Mouse (Mus musculus): ENCODE data around the gene Zbtb25. TPM values are rescaled to one million over a fixed set of nuclear protein-coding genes. Genes with fewer than 3 reads are reported as not detected.

Zbtb25 gene
- 1.7 and 2.2 TPM in 2 replicates for polyA plus RNA-seq (2012; rRNA removed; ENCODE audit: low replicate concordance)

GRCm38 (mm10) chr12:76369206-76369977, at the start of gene Zbtb25:
Zbtb25 (minus strand) TSS chr12:76369602.

GRCm38 (mm10) chr12:76417433-76417854, 48.0 kb upstream of the Zbtb25 start, which contains the start of gene Ppp1r36:
Ppp1r36 (plus strand) TSS chr12:76417538.

GRCm38 (mm10) chr12:76403886-76404537, 34.6 kb upstream of the Zbtb25 start, which contains the start of gene Hspa2:
Hspa2 (plus strand) TSS chr12:76404176.

GRCm38 (mm10) chr12:76369978-76370830, 802 bp upstream of the Zbtb25 start, which contains the start of gene Zbtb1:
Zbtb1 (plus strand) TSS chr12:76370266.

GRCm38 (mm10) chr12:76324679-76325431, 44.5 kb downstream of the Zbtb25 start, which contains the start of gene Akap5:
Akap5 (plus strand) TSS chr12:76324891.

Other genes starting within 250 kb of the Zbtb25 start
- gene Esr2, start 192.3 kb downstream of the Zbtb25 start, polyA plus RNA-seq (2012; rRNA removed; ENCODE audit: low replicate concordance): not detected in 2 replicates
- gene Tex21, start 122.9 kb downstream of the Zbtb25 start, polyA plus RNA-seq (2012; rRNA removed; ENCODE audit: low replicate concordance): not detected in 2 replicates
- gene Mthfd1, start 114.3 kb downstream of the Zbtb25 start, polyA plus RNA-seq (2012; rRNA removed; ENCODE audit: low replicate concordance): 11.8 and 13.2 TPM in 2 replicates
- gene Akap5, start 44.7 kb downstream of the Zbtb25 start, polyA plus RNA-seq (2012; rRNA removed; ENCODE audit: low replicate concordance): 0.04 and 0.05 TPM in 2 replicates
- 0.70 and 1.1 TPM in 2 replicates for gene Zbtb1, start 664 bp upstream of the Zbtb25 start, polyA plus RNA-seq (2012; rRNA removed; ENCODE audit: low replicate concordance)
- 4.5 and 5.9 TPM in 2 replicates for gene Hspa2, start 34.6 kb upstream of the Zbtb25 start, polyA plus RNA-seq (2012; rRNA removed; ENCODE audit: low replicate concordance)
- not detected in 2 replicates for gene Ppp1r36, start 47.9 kb upstream of the Zbtb25 start, polyA plus RNA-seq (2012; rRNA removed; ENCODE audit: low replicate concordance)
- gene Plekhg3, start 161.3 kb upstream of the Zbtb25 start, polyA plus RNA-seq (2012; rRNA removed; ENCODE audit: low replicate concordance): 11.6 and 15.9 TPM in 2 replicates

Data from duodenum, adult 2 months (tissue).